Mouse (Mus musculus) limb, embryonic 12.5 days (tissue): ENCODE measurements around the gene Tmem138. TPM values are rescaled to one million over a fixed set of nuclear protein-coding genes. Genes with fewer than 3 reads are reported as not detected.

Experiments used
- ATAC-seq: fragments of 200-750 bp; cut with Nextera tagmentation; 2 replicates; pipeline ENCODE4 v1.8.0; 2017; ENCODE audit warnings: low read depth, moderate TSS enrichment; ENCODE audit not compliant: insufficient number of reproducible peaks, insufficient read depth, low FRiP score, low TSS enrichment
- H3K27ac ChIP-seq: fragments of 300-500 bp; sonication (generic); 2 replicates; pipeline ENCODE4 v1.5.1; 2016; ENCODE audit warnings: mild to moderate bottlenecking, moderate library complexity
- H3K27me3 ChIP-seq: fragments of 300-500 bp; sonication (generic); 2 replicates; pipeline ENCODE4 v1.6.1; 2016; ENCODE audit warnings: mild to moderate bottlenecking, moderate library complexity
- H3K36me3 ChIP-seq: fragments of 300-500 bp; sonication (generic); 2 replicates; pipeline ENCODE4 v1.6.1; 2016; ENCODE audit warnings: mild to moderate bottlenecking, moderate library complexity
- H3K4me1 ChIP-seq: fragments of 300-500 bp; sonication (generic); replicated peaks from 2 replicates; pipeline ENCODE4 v1.6.1; 2016
- H3K4me2 ChIP-seq: fragments of 300-500 bp; sonication (generic); 2 replicates; pipeline ENCODE4 v1.6.1; 2016; ENCODE audit warnings: mild to moderate bottlenecking, moderate library complexity
- H3K4me3 ChIP-seq: fragments of 300-500 bp; sonication (generic); replicated peaks from 2 replicates; pipeline ENCODE4 v1.5.1; 2016; ENCODE audit warnings: mild to moderate bottlenecking
- H3K9ac ChIP-seq: fragments of 300-500 bp; sonication (generic); replicated peaks from 2 replicates; pipeline ENCODE4 v1.6.1; 2016; ENCODE audit warnings: mild to moderate bottlenecking, moderate library complexity
- H3K9me3 ChIP-seq: fragments of 300-500 bp; sonication (generic); 2 replicates; pipeline ENCODE4 v1.6.1; 2016; ENCODE audit warnings: mild to moderate bottlenecking, moderate library complexity
- WGBS: fragments of 180-500 bp; shearing (Covaris S2); methylation state at CpG from one replicate; pipeline ENCODE4 v1.1.7; 2016; 5-methylcytosine and 5-hydroxymethylcytosine counted together
- polyA plus RNA-seq: library from polyadenylated mRNA; unstranded; fragments of >200 nt; fragmentation: Nextera tagmentation; extraction: Ambion mirVana; gene quantifications from 2 replicates; pipeline ENCODE4 v1.2.1, GENCODE M21; 2016

The Tmem138 gene
- polyA plus RNA-seq, 1 experiment from 2014 or later: 38.9 TPM

- under 1% methylated on average over 11 of the region's 11 CpGs for WGBS
- Histone ChIP-seq H3K9me3 (no peaks in the 10 kb centered on the region), H3K4me3 (peak within 1 kb of the TSS; percentile 90), H3K9ac (peak within 1 kb of the TSS; percentile 97), H3K27ac (peak within 1 kb of the TSS; percentile 99), H3K27me3 (no peaks in the 10 kb centered on the region), H3K4me2 (peak within 1 kb of the TSS; percentile 73), H3K4me1 (peaks cover 21% of the 10 kb centered on the region), H3K36me3 (peaks cover 24% of the 10 kb centered on the region)
- no peak for ATAC-seq
These were observed 51.3 kb downstream of the Tmem138 start, which contains the start of gene Sdhaf2 for GRCm38 (mm10) chr19:10525910-10526309. Gene Sdhaf2 (minus strand): TSS chr19:10526142.

GRCm38 (mm10) chr19:10525106-10525901, 51.9 kb downstream of the Tmem138 start, which contains the start of gene Cpsf7:
Gene Cpsf7 (plus strand): TSS chr19:10525266.
- peak within 1 kb of the TSS; percentile 99 for H3K27ac ChIP-seq
- H3K4me2 ChIP-seq: peak within 1 kb of the TSS; percentile 73
- ATAC-seq: peak; percentile 94
- peaks cover 21% of the 10 kb centered on the region for H3K4me1 ChIP-seq
- peak within 1 kb of the TSS; percentile 90 for H3K4me3 ChIP-seq
- H3K36me3 ChIP-seq: peaks cover 18% of the 10 kb centered on the region
- H3K27me3 ChIP-seq: no peaks in the 10 kb centered on the region
- under 1% methylated on average over 86 of the region's 93 CpGs for WGBS
- H3K9ac ChIP-seq: peak within 1 kb of the TSS; percentile 97
- no peaks in the 10 kb centered on the region for H3K9me3 ChIP-seq

- peak overlapping the region; percentile 90 for H3K4me3 ChIP-seq
- peaks cover 14% of the 10 kb centered on the region for H3K36me3 ChIP-seq
- H3K9me3 ChIP-seq: no peaks in the 10 kb centered on the region
These were observed 52.4 kb downstream of the Tmem138 start for GRCm38 (mm10) chr19:10524784-10525105.

GRCm38 (mm10) chr19:10523483-10524080, 53.6 kb downstream of the Tmem138 start:
- Histone ChIP-seq H3K27ac (no peak overlapping the region), H3K4me3 (no peak overlapping the region), H3K4me2 (peak overlapping the region; percentile 73), H3K27me3 (no peaks in the 10 kb centered on the region), H3K9ac (no peak overlapping the region), H3K9me3 (no peaks in the 10 kb centered on the region), H3K36me3 (peaks cover 9% of the 10 kb centered on the region), H3K4me1 (peaks cover 21% of the 10 kb centered on the region)
- no peak for ATAC-seq
- WGBS: 82% methylated on average over 5 of the region's 5 CpGs

More at GRCm38 (mm10) chr19:10524784-10525105, 52.4 kb downstream of the Tmem138 start:
- peak overlapping the region; percentile 97 for H3K9ac ChIP-seq
- peaks cover 21% of the 10 kb centered on the region for H3K4me1 ChIP-seq
- WGBS: under 1% methylated on average over 19 of the region's 19 CpGs
- peak overlapping the region; percentile 73 for H3K4me2 ChIP-seq
- H3K27me3 ChIP-seq: no peaks in the 10 kb centered on the region
- ATAC-seq: peak; percentile 49; the same call in 1 of the 2 replicates
- peak overlapping the region; percentile 99 for H3K27ac ChIP-seq

GRCm38 (mm10) chr19:10521926-10522325, 55.2 kb downstream of the Tmem138 start:
- no peak overlapping the region for H3K27ac ChIP-seq
- no peak overlapping the region for H3K4me2 ChIP-seq
- H3K27me3 ChIP-seq: no peaks in the 10 kb centered on the region
- H3K4me3 ChIP-seq: no peak overlapping the region
- WGBS: 84% methylated on average over 1 of the region's 1 CpGs
- peaks cover 6% of the 10 kb centered on the region for H3K36me3 ChIP-seq
- no peak overlapping the region for H3K9ac ChIP-seq
- peaks cover 13% of the 10 kb centered on the region for H3K4me1 ChIP-seq
- no peak for ATAC-seq
- no peaks in the 10 kb centered on the region for H3K9me3 ChIP-seq

Other genes with a start within 250 kb of the Tmem138 start
- 0.33 and 0.84 TPM in 2 replicates for gene Syt7, start 188.3 kb downstream of the Tmem138 start, polyA plus RNA-seq
- 0.10 and 0.26 TPM in 2 replicates for gene Lrrc10b, start 119.9 kb downstream of the Tmem138 start, polyA plus RNA-seq
- gene Ppp1r32, start 94.4 kb downstream of the Tmem138 start, polyA plus RNA-seq: not detected in 2 replicates
- gene Cpsf7, start 52.1 kb downstream of the Tmem138 start, polyA plus RNA-seq: 49.1 and 54.9 TPM in 2 replicates
- 59.3 and 60.7 TPM in 2 replicates for gene Sdhaf2, start 51.2 kb downstream of the Tmem138 start, polyA plus RNA-seq
- gene Tmem216, start 21.1 kb downstream of the Tmem138 start, polyA plus RNA-seq: 63.1 and 69.0 TPM in 2 replicates
- gene Cyb561a3, start 190 bp downstream of the Tmem138 start, polyA plus RNA-seq: 17.0 and 18.0 TPM in 2 replicates
- gene Ddb1, start 28.0 kb upstream of the Tmem138 start, polyA plus RNA-seq: 467 and 486 TPM in 2 replicates
- gene Tkfc, start 28.3 kb upstream of the Tmem138 start, polyA plus RNA-seq: 17.4 and 18.2 TPM in 2 replicates
- 2.9 and 3.5 TPM in 2 replicates for gene Vwce, start 56.9 kb upstream of the Tmem138 start, polyA plus RNA-seq
- gene Pga5, start 100.7 kb upstream of the Tmem138 start, polyA plus RNA-seq: not detected in 2 replicates
- 27.6 and 33.4 TPM in 2 replicates for gene Vps37c, start 111.4 kb upstream of the Tmem138 start, polyA plus RNA-seq
- 0.10 and 0.18 TPM in 2 replicates for gene Cd5, start 161.6 kb upstream of the Tmem138 start, polyA plus RNA-seq